9 mouse cellular contexts compared by ENCODE assay signal in genomic region chr8:83974521-83974920, GRCm38 (mm10). TPM values are rescaled to one million over a fixed set of nuclear protein-coding genes. Genes with fewer than 3 reads are reported as not detected.
DNase-seq lines count a peak whose midpoint lies in the region; ATAC-seq and TF ChIP-seq lines count a peak whose summit lies in the region.
"Had no signal": no experiment of that assay in that cellular context is flagged by ENCODE, and none has a peak within 500 bp of the region (broad histone marks: within the 10 kb centered on the region; RNA-seq: fewer than 3 reads in every experiment).

No protein-coding gene starts in this region.

- peaks cover 16% of the 10 kb centered on the region for H3K4me1 ChIP-seq in forebrain, postnatal 0 days (ENCODE audit: insufficient read depth)
- peaks cover 18% of the 10 kb centered on the region for H3K4me1 ChIP-seq in limb, embryonic 14.5 days (ENCODE audit: control insufficient read depth, insufficient read depth, low read length)
- peaks cover 43% of the 10 kb centered on the region for H3K4me1 ChIP-seq in midbrain, embryonic 15.5 days

- no peaks in the 10 kb centered on the region; the same call in 1 of the 2 replicates for H3K36me3 ChIP-seq in forebrain, postnatal 0 days (ENCODE audit: insufficient read depth)
- peaks cover 14% of the 10 kb centered on the region; the same call in 1 of the 2 replicates for H3K36me3 ChIP-seq in limb, embryonic 14.5 days (ENCODE audit: control insufficient read depth, insufficient read depth, low read length)
- no peaks in the 10 kb centered on the region for H3K36me3 ChIP-seq in midbrain, embryonic 15.5 days (replicated peaks)

- peak overlapping the region; percentile 96 for H3K4me2 ChIP-seq in forebrain, postnatal 0 days (ENCODE audit: low read depth)
- peak overlapping the region; percentile 87 for H3K4me2 ChIP-seq in limb, embryonic 14.5 days (replicated peaks; ENCODE audit: low read depth, low read length, severe bottlenecking)
- peak overlapping the region; percentile 95; the same call in 1 of the 2 replicates for H3K4me2 ChIP-seq in midbrain, embryonic 15.5 days

- TF ChIP-seq POLR2A in limb, embryonic 14.5 days (IDR thresholded peaks at IDR 0.05; ENCODE audit: borderline replicate concordance, extremely low read depth, insufficient read depth, insufficient read length), result no peak

- H3K9ac ChIP-seq in forebrain, postnatal 0 days, result no peak overlapping the region
- H3K9ac ChIP-seq in limb, embryonic 14.5 days (ENCODE audit: low read depth, low read length, severe bottlenecking), result no peak overlapping the region
- no peak overlapping the region for H3K9ac ChIP-seq in midbrain, embryonic 15.5 days

- no peak for TF ChIP-seq CTCF in layer of hippocampus, adult 2 months (conservative IDR thresholded peaks at IDR 0.05)
- no peak for TF ChIP-seq CTCF in forebrain, postnatal 0 days (IDR thresholded peaks at IDR 0.05; ENCODE audit: low read depth)

- no peaks in the 10 kb centered on the region for H3K27me3 ChIP-seq in forebrain, postnatal 0 days (ENCODE audit: insufficient read depth, low read length)
- H3K27me3 ChIP-seq in limb, embryonic 14.5 days (ENCODE audit: control insufficient read depth, insufficient read depth, low read length), result no peaks in the 10 kb centered on the region
- no peaks in the 10 kb centered on the region for H3K27me3 ChIP-seq in midbrain, embryonic 15.5 days (replicated peaks)

- no peaks in the 10 kb centered on the region for H3K9me3 ChIP-seq in forebrain, postnatal 0 days (ENCODE audit: low read length)
- H3K9me3 ChIP-seq in limb, embryonic 14.5 days (ENCODE audit: control insufficient read depth, low read length), result no peaks in the 10 kb centered on the region
- no peaks in the 10 kb centered on the region for H3K9me3 ChIP-seq in midbrain, embryonic 15.5 days

- H3K4me3 ChIP-seq in layer of hippocampus, adult 2 months, result peak overlapping the region; percentile 75; the same call in 1 of the 2 replicates
- H3K4me3 ChIP-seq in forebrain, postnatal 0 days (ENCODE audit: low read depth, low read length), result no peak overlapping the region
- no peak overlapping the region for H3K4me3 ChIP-seq in limb, embryonic 14.5 days (replicated peaks; ENCODE audit: low read length)
- peak overlapping the region; percentile 96; the same call in 1 of the 2 replicates for H3K4me3 ChIP-seq in midbrain, embryonic 15.5 days

- ATAC-seq in forebrain, postnatal 0 days, result no peak
- no peak for ATAC-seq in limb, embryonic 14.5 days (ENCODE audit: low FRiP score, low read depth)
- no peak for ATAC-seq in midbrain, embryonic 15.5 days (replicated peaks)

- no peak for DNase-seq in layer of hippocampus, adult 2 months (ENCODE audit: low spot score in 2 of 2)
- DNase-seq in layer of hippocampus, postnatal 14 days (ENCODE audit: low spot score in 2 of 2), result no peak
- DNase-seq in forebrain, postnatal 0 days, result no peak
- DNase-seq in limb, embryonic 14.5 days (ENCODE audit: low spot score), result no peak
- no peak for DNase-seq in layer of hippocampus, postnatal 36 days
- no peak for DNase-seq in embryo, embryonic 10.5 days (ENCODE audit: low spot score)
- DNase-seq: kidney, adult 9 months had no signal

- WGBS in forebrain, postnatal 0 days, result 81% methylated on average over 4 of the region's 4 CpGs
- WGBS in limb, embryonic 14.5 days, result 83% methylated on average over 4 of the region's 4 CpGs
- 80% methylated on average over 4 of the region's 4 CpGs for WGBS in midbrain, embryonic 15.5 days

- no peak overlapping the region for H3K27ac ChIP-seq in layer of hippocampus, adult 2 months
- no peak overlapping the region for H3K27ac ChIP-seq in forebrain, postnatal 0 days (ENCODE audit: low read depth, low read length)
- H3K27ac ChIP-seq in limb, embryonic 14.5 days (replicated peaks; ENCODE audit: low read depth, low read length), result no peak overlapping the region
- H3K27ac ChIP-seq in midbrain, embryonic 15.5 days, result no peak overlapping the region

RNA-seq across cellular contexts. Expression of gene Prkaca, which starts 1.7 kb away (rescaled TPM):
- total RNA-seq in layer of hippocampus, adult 2 months (2021), result 100 to 1,000 TPM; 256 to 257 TPM
- 100 to 1,000 TPM; 261 to 268 TPM for total RNA-seq in layer of hippocampus, postnatal 14 days (2021)
- 133 and 151 TPM in 2 replicates for total RNA-seq in forebrain, postnatal 0 days (2014; rRNA removed)
- polyA plus RNA-seq in forebrain, postnatal 0 days (2015; fragmentation: Nextera tagmentation; extraction: Ambion mirVana), result 172 and 215 TPM in 2 replicates
- polyA plus RNA-seq in limb, embryonic 14.5 days (2012; rRNA removed), result 132 and 141 TPM in 2 replicates
- polyA plus RNA-seq in limb, embryonic 14.5 days (2014; fragmentation: Nextera tagmentation; extraction: Ambion mirVana), result 151 and 158 TPM in 2 replicates
- polyA plus RNA-seq in midbrain, embryonic 15.5 days (2015; fragmentation: Nextera tagmentation; extraction: Ambion mirVana), result 228 and 238 TPM in 2 replicates
- total RNA-seq in layer of hippocampus, postnatal 36 days (2021), result 100 to 1,000 TPM; 239 to 256 TPM

RNA-seq across cellular contexts. Expression of gene Asf1b, which starts 19.2 kb away (rescaled TPM):
- total RNA-seq in layer of hippocampus, adult 2 months (2021), result under 1 TPM; 0.44 to 0.82 TPM
- 1 to 10 TPM; 1.1 TPM for total RNA-seq in layer of hippocampus, postnatal 14 days (2021)
- total RNA-seq in forebrain, postnatal 0 days (2014; rRNA removed), result 1.7 and 5.0 TPM in 2 replicates
- 4.7 and 5.1 TPM in 2 replicates for polyA plus RNA-seq in forebrain, postnatal 0 days (2015; fragmentation: Nextera tagmentation; extraction: Ambion mirVana)
- 70.4 and 76.2 TPM in 2 replicates for polyA plus RNA-seq in limb, embryonic 14.5 days (2012; rRNA removed)
- polyA plus RNA-seq in limb, embryonic 14.5 days (2014; fragmentation: Nextera tagmentation; extraction: Ambion mirVana), result 56.0 and 61.2 TPM in 2 replicates
- 8.0 and 10.9 TPM in 2 replicates for polyA plus RNA-seq in midbrain, embryonic 15.5 days (2015; fragmentation: Nextera tagmentation; extraction: Ambion mirVana)
- total RNA-seq in layer of hippocampus, postnatal 36 days (2021), result under 1 TPM; 0.32 to 0.48 TPM

RNA-seq across cellular contexts. Expression of gene Gm10644, which starts 19.5 kb away (rescaled TPM):
- under 1 TPM; 0.44 to 0.87 TPM for total RNA-seq in layer of hippocampus, adult 2 months (2021)
- under 1 TPM; 0.17 to 0.25 TPM for total RNA-seq in layer of hippocampus, postnatal 14 days (2021)
- total RNA-seq in forebrain, postnatal 0 days (2014; rRNA removed), result 0.14 and 0.31 TPM in 2 replicates
- polyA plus RNA-seq in forebrain, postnatal 0 days (2015; fragmentation: Nextera tagmentation; extraction: Ambion mirVana), result 0.14 and 0.40 TPM in 2 replicates
- 0.63 and 0.69 TPM in 2 replicates for polyA plus RNA-seq in limb, embryonic 14.5 days (2012; rRNA removed)
- 0.48 and 0.53 TPM in 2 replicates for polyA plus RNA-seq in limb, embryonic 14.5 days (2014; fragmentation: Nextera tagmentation; extraction: Ambion mirVana)
- 0.93 and 1.00 TPM in 2 replicates for polyA plus RNA-seq in midbrain, embryonic 15.5 days (2015; fragmentation: Nextera tagmentation; extraction: Ambion mirVana)
- under 1 TPM; 0.43 to 0.47 TPM for total RNA-seq in layer of hippocampus, postnatal 36 days (2021)
- total RNA-seq: megakaryocyte-erythroid progenitor cell, adult 5-6 weeks had no signal

RNA-seq across cellular contexts. Expression of gene Samd1, which starts 23.0 kb away (rescaled TPM):
- 10 to 100 TPM; 40.7 to 41.2 TPM for total RNA-seq in layer of hippocampus, adult 2 months (2021)
- 10 to 100 TPM; 51.0 to 52.7 TPM for total RNA-seq in layer of hippocampus, postnatal 14 days (2021)
- 116 and 117 TPM in 2 replicates for total RNA-seq in forebrain, postnatal 0 days (2014; rRNA removed)
- 6.7 and 6.9 TPM in 2 replicates for polyA plus RNA-seq in forebrain, postnatal 0 days (2015; fragmentation: Nextera tagmentation; extraction: Ambion mirVana)
- polyA plus RNA-seq in limb, embryonic 14.5 days (2012; rRNA removed), result 99.8 and 111 TPM in 2 replicates
- 17.2 and 17.4 TPM in 2 replicates for polyA plus RNA-seq in limb, embryonic 14.5 days (2014; fragmentation: Nextera tagmentation; extraction: Ambion mirVana)
- polyA plus RNA-seq in midbrain, embryonic 15.5 days (2015; fragmentation: Nextera tagmentation; extraction: Ambion mirVana), result 7.1 and 7.2 TPM in 2 replicates
- 10 to 100 TPM; 42.1 to 43.1 TPM for total RNA-seq in layer of hippocampus, postnatal 36 days (2021)

RNA-seq across cellular contexts. Expression of gene 1700067K01Rik, which starts 26.8 kb away (rescaled TPM):
- total RNA-seq in layer of hippocampus, adult 2 months (2021), result under 1 TPM; 0.66 to 0.82 TPM
- 1 to 10 TPM in 1 of 2 experiments, under 1 TPM in 1; 0.39 to 1.2 TPM for total RNA-seq in layer of hippocampus, postnatal 14 days (2021)
- total RNA-seq in forebrain, postnatal 0 days (2014; rRNA removed), result 0.15 and 0.81 TPM in 2 replicates
- 0.36 and 0.86 TPM in 2 replicates for polyA plus RNA-seq in forebrain, postnatal 0 days (2015; fragmentation: Nextera tagmentation; extraction: Ambion mirVana)
- 0.72 and 0.73 TPM in 2 replicates for polyA plus RNA-seq in limb, embryonic 14.5 days (2012; rRNA removed)
- 1.6 and 2.3 TPM in 2 replicates for polyA plus RNA-seq in limb, embryonic 14.5 days (2014; fragmentation: Nextera tagmentation; extraction: Ambion mirVana)
- 0.66 and 1.0 TPM in 2 replicates for polyA plus RNA-seq in midbrain, embryonic 15.5 days (2015; fragmentation: Nextera tagmentation; extraction: Ambion mirVana)
- total RNA-seq in layer of hippocampus, postnatal 36 days (2021), result under 1 TPM; 0.40 to 0.75 TPM

Comparison
In these comparisons a context has a peak if more than half of its experiments do, and no peak if none do; other contexts are left out.
1. H3K4me3 ChIP-seq: peak in layer of hippocampus, adult 2 months (single experiment) and midbrain, embryonic 15.5 days (single experiment); none in forebrain, postnatal 0 days (single experiment) and limb, embryonic 14.5 days (single experiment).
2. Peak in every context shown above with its lines, with median percentiles within 50 percentile points of each other: H3K4me2 ChIP-seq.